Mouse (Mus musculus) embryonic facial prominence, embryonic 10.5 days (tissue): ENCODE data around the gene Gipr. TPM values are rescaled to one million over a fixed set of nuclear protein-coding genes. Genes with fewer than 3 reads are reported as not detected.

Source experiments
- DNase-seq: peaks from one replicate; pipeline ENCODE4 v3.0.0-alpha.2; 2017; ENCODE audit warnings: low spot score
- H3K27ac ChIP-seq: fragments of 300-500 bp; sonication (generic); replicated peaks from 2 replicates; pipeline ENCODE4 v1.5.1; 2016; ENCODE audit warnings: mild to moderate bottlenecking
- H3K27me3 ChIP-seq: fragments of 300-500 bp; sonication (generic); replicated peaks from 2 replicates; pipeline ENCODE4 v1.6.1; 2016; ENCODE audit warnings: low read depth, mild to moderate bottlenecking; ENCODE audit not compliant: poor library complexity, severe bottlenecking
- H3K36me3 ChIP-seq: fragments of 300-500 bp; sonication (generic); replicated peaks from 2 replicates; pipeline ENCODE4 v1.6.1; 2016; ENCODE audit warnings: mild to moderate bottlenecking, moderate library complexity
- H3K4me1 ChIP-seq: fragments of 300-500 bp; sonication (generic); 2 replicates; pipeline ENCODE4 v1.6.1; 2016
- H3K4me3 ChIP-seq: fragments of 300-500 bp; sonication (generic); 2 replicates; pipeline ENCODE4 v1.5.1; 2016; ENCODE audit warnings: mild to moderate bottlenecking, moderate library complexity
- H3K9me3 ChIP-seq: fragments of 300-500 bp; sonication (generic); 2 replicates; pipeline ENCODE4 v1.6.1; 2016; ENCODE audit warnings: mild to moderate bottlenecking
- WGBS: fragments of 180-500 bp; shearing (Covaris S2); methylation state at CpG from one replicate; pipeline ENCODE4 v1.1.7; 2016; 5-methylcytosine and 5-hydroxymethylcytosine counted together
- polyA plus RNA-seq: library from polyadenylated mRNA; unstranded; fragments of >200 nt; fragmentation: Nextera tagmentation; extraction: Ambion mirVana; gene quantifications from 2 replicates; pipeline ENCODE4 v1.2.1, GENCODE M21; 2016

Gene Gipr
- 1.4 and 1.6 TPM in 2 replicates for polyA plus RNA-seq

GRCm38 (mm10) chr7:19165656-19166423 lies at the start of gene Gipr:
Gene Gipr (minus strand): TSS chr7:19166127.
- Histone ChIP-seq H3K27ac (no peak within 1 kb of the TSS), H3K4me3 (peak within 1 kb of the TSS; percentile 42), H3K9me3 (peaks cover 5% of the 10 kb centered on the region; the same call in 1 of the 2 replicates), H3K27me3 (peaks cover 62% of the 10 kb centered on the region), H3K36me3 (no peaks in the 10 kb centered on the region), H3K4me1 (peaks cover 30% of the 10 kb centered on the region)
- 12% methylated on average over 14 of the region's 14 CpGs for WGBS
- no peak for DNase-seq

GRCm38 (mm10) chr7:19214940-19215339 lies 49.0 kb upstream of the Gipr start:
- H3K36me3 ChIP-seq: no peaks in the 10 kb centered on the region
- 73% methylated on average over 9 of the region's 9 CpGs for whole genome bisulfite sequencing
- H3K4me3 ChIP-seq: 0 out of 2 replicates have a peak overlapping the region, but pooled peaks have one; percentile 5
- H3K27me3 ChIP-seq: peaks cover 41% of the 10 kb centered on the region
- peaks cover 41% of the 10 kb centered on the region for H3K4me1 ChIP-seq
- no peaks in the 10 kb centered on the region for H3K9me3 ChIP-seq
- no peak overlapping the region for H3K27ac ChIP-seq
- no peak for DNase-seq

GRCm38 (mm10) chr7:19214369-19214768 lies 48.4 kb upstream of the Gipr start:
- no peaks in the 10 kb centered on the region for H3K9me3 ChIP-seq
- DNase-seq: no peak
- H3K27ac ChIP-seq: no peak overlapping the region
- 0 out of 2 replicates have a peak overlapping the region, but pooled peaks have one; percentile 5 for H3K4me3 ChIP-seq
- peaks cover 41% of the 10 kb centered on the region for H3K4me1 ChIP-seq
- peaks cover 41% of the 10 kb centered on the region for H3K27me3 ChIP-seq
- 70% methylated on average over 7 of the region's 7 CpGs for WGBS
- no peaks in the 10 kb centered on the region for H3K36me3 ChIP-seq

GRCm38 (mm10) chr7:19213385-19213784 lies 47.5 kb upstream of the Gipr start:
- no peak for DNase-seq
- Histone ChIP-seq H3K4me1 (peaks cover 41% of the 10 kb centered on the region), H3K27ac (no peak overlapping the region), H3K27me3 (peaks cover 41% of the 10 kb centered on the region), H3K36me3 (no peaks in the 10 kb centered on the region), H3K4me3 (peak overlapping the region; percentile 61), H3K9me3 (no peaks in the 10 kb centered on the region)
- 61% methylated on average over 2 of the region's 2 CpGs for WGBS

- peaks cover 41% of the 10 kb centered on the region for H3K27me3 ChIP-seq
- H3K36me3 ChIP-seq: no peaks in the 10 kb centered on the region
- WGBS: 3% methylated on average over 30 of the region's 30 CpGs
- no peaks in the 10 kb centered on the region for H3K9me3 ChIP-seq
- peak within 1 kb of the TSS; percentile 61 for H3K4me3 ChIP-seq
- peak; percentile 76 for DNase-seq
- peak within 1 kb of the TSS; percentile 63 for H3K27ac ChIP-seq
- peaks cover 32% of the 10 kb centered on the region for H3K4me1 ChIP-seq
Observed at GRCm38 (mm10) chr7:19211996-19212755, 46.2 kb upstream of the Gipr start, which contains the start of gene Gpr4. Gene Gpr4 (plus strand): TSS chr7:19212538.

GRCm38 (mm10) chr7:19211041-19211675 lies 45.2 kb upstream of the Gipr start:
- Histone ChIP-seq H3K27ac (no peak overlapping the region), H3K4me1 (peaks cover 30% of the 10 kb centered on the region), H3K27me3 (peaks cover 41% of the 10 kb centered on the region), H3K36me3 (peaks cover under 1% of the 10 kb centered on the region; the same call in 1 of the 2 replicates), H3K9me3 (no peaks in the 10 kb centered on the region), H3K4me3 (no peak overlapping the region)
- WGBS: 64% methylated on average over 5 of the region's 5 CpGs
- no peak for DNase-seq

- Histone ChIP-seq H3K27ac (no peak overlapping the region), H3K27me3 (peaks cover 37% of the 10 kb centered on the region), H3K4me3 (no peak overlapping the region), H3K4me1 (peaks cover 23% of the 10 kb centered on the region), H3K9me3 (no peaks in the 10 kb centered on the region), H3K36me3 (peaks cover 12% of the 10 kb centered on the region)
- WGBS: 86% methylated on average over 5 of the region's 5 CpGs
- DNase-seq: no peak
Observed at GRCm38 (mm10) chr7:19210010-19210409, 44.1 kb upstream of the Gipr start.

GRCm38 (mm10) chr7:19209494-19209893 lies 43.6 kb upstream of the Gipr start:
- H3K4me1 ChIP-seq: peaks cover 18% of the 10 kb centered on the region
- peaks cover 35% of the 10 kb centered on the region for H3K27me3 ChIP-seq
- peaks cover 17% of the 10 kb centered on the region for H3K36me3 ChIP-seq
- 84% methylated on average over 4 of the region's 4 CpGs for WGBS
- H3K27ac ChIP-seq: no peak overlapping the region
- no peak for DNase-seq
- H3K9me3 ChIP-seq: no peaks in the 10 kb centered on the region
- no peak overlapping the region for H3K4me3 ChIP-seq

GRCm38 (mm10) chr7:19208944-19209472 lies 43.1 kb upstream of the Gipr start:
- no peaks in the 10 kb centered on the region for H3K9me3 ChIP-seq
- H3K27ac ChIP-seq: no peak overlapping the region
- peaks cover 31% of the 10 kb centered on the region for H3K27me3 ChIP-seq
- no peak overlapping the region for H3K4me3 ChIP-seq
- peaks cover 22% of the 10 kb centered on the region for H3K36me3 ChIP-seq
- WGBS: 54% methylated on average over 7 of the region's 7 CpGs
- H3K4me1 ChIP-seq: peaks cover 16% of the 10 kb centered on the region
- peak; percentile 30 for DNase-seq

GRCm38 (mm10) chr7:19208201-19208910 lies 42.4 kb upstream of the Gipr start:
- H3K27ac ChIP-seq: no peak overlapping the region

GRCm38 (mm10) chr7:19202065-19202850 lies 36.3 kb upstream of the Gipr start:
- no peaks in the 10 kb centered on the region for H3K9me3 ChIP-seq
- 59% methylated on average over 15 of the region's 15 CpGs for WGBS
- no peaks in the 10 kb centered on the region for H3K27me3 ChIP-seq
- no peak for DNase-seq
- no peak overlapping the region for H3K4me3 ChIP-seq
- peaks cover 73% of the 10 kb centered on the region for H3K36me3 ChIP-seq
- H3K4me1 ChIP-seq: no peaks in the 10 kb centered on the region
- no peak overlapping the region for H3K27ac ChIP-seq

More at GRCm38 (mm10) chr7:19208201-19208910, 42.4 kb upstream of the Gipr start:
- DNase-seq: no peak
- peaks cover 24% of the 10 kb centered on the region for H3K27me3 ChIP-seq
- no peaks in the 10 kb centered on the region for H3K9me3 ChIP-seq
- H3K36me3 ChIP-seq: peaks cover 27% of the 10 kb centered on the region
- no peak overlapping the region for H3K4me3 ChIP-seq
- peaks cover 16% of the 10 kb centered on the region for H3K4me1 ChIP-seq
- 82% methylated on average over 13 of the region's 13 CpGs for WGBS
